Mouse (Mus musculus): Measurements from ENCODE around the gene Slamf9.
A peak's percentile ranks its signal among the peaks of the same experiment; 100 is the strongest.

Slamf9 gene

DNA sequence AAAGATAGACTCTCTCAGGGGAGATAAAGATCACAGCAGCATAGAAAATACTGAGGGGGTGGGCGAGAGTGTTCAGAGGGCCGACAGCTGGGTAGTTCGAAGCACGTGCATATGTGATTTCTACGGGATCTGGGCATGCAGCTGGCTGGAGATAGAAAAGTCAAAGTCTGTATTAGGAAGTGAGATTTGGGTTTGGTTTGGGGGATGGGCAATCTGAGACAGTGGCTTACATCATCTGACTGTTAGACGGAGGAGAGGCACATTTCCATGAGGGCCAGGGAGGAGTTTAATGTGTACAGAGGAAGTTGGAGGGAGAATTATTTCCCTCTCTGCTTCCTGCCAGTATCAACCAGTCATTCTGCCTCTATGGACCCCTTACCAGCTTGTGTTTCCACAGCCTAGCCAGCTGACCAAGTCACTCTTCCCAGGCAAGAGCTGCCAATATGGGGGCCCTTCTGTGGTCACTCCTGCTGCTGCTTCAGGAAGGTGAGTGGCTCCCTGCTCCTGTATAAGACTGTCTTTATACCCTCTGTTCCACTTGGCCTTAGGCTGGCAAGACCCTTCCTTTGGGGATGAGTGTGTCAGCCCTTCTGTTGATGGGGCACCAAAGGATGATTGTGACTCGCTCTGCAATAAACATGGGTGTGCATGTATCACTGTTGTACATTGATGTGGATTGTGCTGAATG lies at the start of gene Slamf9:
Slamf9 (plus strand) TSS at position 305 of the 688 bp plus-strand sequence.
- peak; percentile 60 for DNase-seq (ENCODE audit: low read depth)

DNA sequence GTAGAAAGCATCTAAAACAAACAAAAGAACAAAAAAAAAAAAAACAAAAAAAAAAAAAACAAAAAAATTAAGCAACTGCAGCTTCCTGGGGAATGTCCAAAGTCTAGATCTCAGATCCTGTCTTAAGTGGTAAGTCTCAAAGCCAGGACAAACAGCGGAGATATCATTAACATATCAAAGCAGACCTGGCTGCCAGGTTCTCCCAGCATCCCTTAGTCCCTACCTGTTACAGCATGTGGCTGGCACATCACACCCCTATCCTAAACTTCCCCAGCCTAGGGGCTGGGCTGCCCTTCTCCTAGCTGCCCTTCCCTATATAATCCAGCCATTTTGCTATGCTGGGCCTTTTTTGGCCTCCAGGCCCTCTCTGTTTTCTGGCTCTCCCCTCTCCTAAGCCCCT lies 48.7 kb upstream of the Slamf9 start:
- DNase-seq (ENCODE audit: low read depth) = no peak

DNA sequence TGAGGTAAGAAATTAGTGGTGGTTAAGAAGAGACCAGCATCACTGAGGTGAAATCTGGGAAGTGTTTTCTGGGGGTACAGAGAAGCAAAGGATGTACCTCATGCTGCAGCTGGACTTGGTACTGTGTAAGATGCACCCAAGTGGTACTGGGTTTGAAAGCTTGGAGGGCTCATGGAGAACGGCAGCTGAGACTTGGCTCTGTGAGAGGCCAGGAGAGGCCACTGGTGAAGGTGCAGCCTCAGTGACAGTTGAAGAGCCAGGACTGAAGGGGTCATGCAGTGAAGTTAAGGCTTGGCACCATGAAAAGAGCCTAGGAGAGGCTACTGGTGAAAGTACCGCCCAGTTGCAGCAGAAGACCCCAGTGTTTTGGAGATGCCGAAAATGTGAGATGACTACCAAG lies 47.3 kb upstream of the Slamf9 start:
- DNase-seq (ENCODE audit: low read depth) = no peak

DNA sequence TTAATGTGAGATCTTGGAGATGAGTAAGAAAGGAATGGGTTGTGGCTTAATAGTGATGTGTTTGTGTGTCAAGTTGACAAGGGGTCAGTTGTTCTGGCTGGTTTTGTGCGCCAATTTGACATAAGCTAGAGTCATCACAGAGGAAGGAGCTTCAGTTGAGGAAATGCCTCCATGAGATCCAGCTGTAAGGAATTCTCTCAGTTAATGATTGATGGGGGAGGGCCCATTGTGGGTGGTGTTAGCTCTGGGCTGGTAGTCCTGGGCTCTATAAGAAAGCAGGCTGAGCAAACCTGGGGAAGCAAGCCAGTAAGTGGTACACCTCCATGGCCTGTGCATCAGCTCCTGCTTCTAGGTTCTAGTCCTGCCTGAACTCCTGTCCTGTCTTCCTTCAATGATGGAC lies 46.5 kb upstream of the Slamf9 start:
- DNase-seq (ENCODE audit: low read depth) = no peak

DNA sequence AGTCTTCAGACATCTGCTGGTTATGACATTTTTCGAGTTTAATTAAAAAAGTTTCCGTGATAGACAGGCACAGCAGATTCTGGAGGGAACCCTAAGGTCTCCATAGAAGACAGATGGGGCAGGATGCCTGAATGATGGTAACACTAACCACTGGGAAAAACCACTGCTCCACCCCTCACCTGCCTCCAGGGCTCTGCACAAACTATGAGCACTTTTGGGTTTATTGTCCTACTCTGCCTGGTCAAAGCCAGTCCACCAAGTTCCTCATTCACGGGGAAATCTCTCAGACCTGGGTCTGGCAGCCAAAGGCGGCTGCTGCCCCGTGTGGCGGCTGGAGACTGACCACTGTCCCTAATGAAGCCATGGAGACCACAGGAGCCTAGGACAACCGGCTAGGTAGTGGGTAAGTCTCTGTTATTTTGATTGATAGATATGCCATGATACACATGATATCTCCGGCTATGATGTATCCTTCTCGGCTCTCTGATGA lies 44.4 kb upstream of the Slamf9 start:
- no peak for DNase-seq (ENCODE audit: low read depth)

DNA sequence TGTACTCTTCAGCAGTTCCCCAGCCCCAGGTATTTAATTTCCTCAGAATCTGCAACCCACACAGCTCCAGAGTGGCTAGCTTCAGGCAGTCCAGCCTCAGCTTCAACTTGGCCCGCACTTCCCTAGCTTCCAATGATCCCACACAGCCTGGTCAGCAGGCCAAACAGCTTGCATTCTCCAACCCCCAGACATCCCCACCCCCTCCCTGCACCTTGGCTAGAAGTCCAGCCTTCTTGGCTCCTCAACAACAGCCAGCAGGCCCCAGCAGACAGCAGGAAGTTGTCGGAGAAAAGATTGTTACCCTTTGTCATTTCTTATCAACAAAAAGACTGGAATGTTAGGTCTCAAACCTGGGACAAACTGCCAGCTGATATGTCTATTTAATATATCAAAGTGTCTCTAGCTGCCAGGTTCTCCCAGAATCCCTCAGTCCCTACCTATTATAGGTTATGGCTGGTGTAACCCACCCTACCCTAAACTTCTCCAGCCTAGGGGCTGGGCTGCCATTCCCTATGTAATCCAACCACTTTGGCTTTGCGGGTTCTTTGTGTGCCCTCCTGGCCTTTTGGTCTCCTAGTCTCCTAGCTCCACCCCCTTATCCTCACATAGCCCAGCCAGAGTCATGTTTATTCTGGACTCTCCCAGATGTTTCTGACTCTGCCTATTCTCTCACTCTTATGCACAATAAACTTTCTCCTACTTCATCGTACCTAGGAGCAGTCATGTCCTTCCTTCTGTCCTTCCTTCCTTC lies 43.1 kb upstream of the Slamf9 start:
- no peak for DNase-seq (ENCODE audit: low read depth)

DNA sequence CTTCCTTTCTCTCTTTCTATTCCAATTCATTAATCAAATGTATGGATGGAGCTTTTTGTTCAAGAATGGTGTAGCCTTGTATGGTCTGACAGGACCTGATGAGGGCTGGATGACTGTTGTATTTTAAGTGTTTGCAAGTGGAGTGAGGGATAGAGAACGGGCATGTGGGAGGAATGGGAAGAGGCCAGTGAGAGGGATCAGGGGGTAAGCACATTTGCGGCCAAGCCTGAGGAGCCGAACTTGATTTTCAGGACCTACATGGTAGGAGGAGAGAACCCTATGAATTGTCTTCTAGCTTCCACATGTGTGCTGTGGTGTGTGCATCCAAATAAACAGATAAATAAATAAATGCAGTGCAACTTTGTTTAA lies 42.6 kb upstream of the Slamf9 start:
- no peak for DNase-seq (ENCODE audit: low read depth)

DNA sequence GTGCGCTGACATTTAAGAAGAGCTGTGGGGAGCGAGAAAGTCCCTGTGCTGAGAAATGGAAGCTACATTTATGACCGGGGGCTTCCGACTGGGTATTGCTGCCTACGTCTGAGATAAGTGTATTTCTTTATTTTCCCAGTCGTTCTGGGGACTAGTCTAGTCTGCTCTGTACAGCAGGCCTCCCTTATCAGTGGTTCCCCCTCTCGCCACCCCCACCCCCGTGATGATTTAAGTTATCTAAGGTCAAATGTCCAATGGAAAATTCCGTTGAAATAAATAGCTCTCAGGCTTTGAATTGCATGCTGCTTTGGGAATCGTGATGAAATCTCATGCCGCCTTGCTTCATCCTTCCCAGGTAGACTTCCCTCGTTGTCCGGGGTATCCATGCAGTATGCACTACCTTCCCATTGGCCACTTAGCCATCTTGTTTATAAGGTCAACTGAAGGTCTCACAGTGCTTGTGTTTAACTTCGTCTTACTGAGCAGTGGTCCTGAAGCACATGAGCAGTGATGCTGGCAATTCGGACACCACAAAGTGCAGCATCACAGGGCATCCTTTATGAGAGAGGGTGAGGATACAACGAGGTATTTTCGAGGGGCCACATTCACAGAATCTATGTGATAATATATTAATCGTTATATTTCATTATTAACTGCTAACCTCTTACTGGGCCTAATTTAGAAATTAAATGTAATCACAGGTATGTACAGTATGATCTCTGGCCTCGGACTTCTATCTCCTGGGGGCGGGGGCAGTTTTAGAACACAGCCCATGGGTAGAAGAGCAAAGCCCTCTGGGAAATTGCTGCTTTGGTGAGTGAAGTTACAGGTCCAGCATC lies 41.9 kb upstream of the Slamf9 start:
- no peak for DNase-seq (ENCODE audit: low read depth)

DNA sequence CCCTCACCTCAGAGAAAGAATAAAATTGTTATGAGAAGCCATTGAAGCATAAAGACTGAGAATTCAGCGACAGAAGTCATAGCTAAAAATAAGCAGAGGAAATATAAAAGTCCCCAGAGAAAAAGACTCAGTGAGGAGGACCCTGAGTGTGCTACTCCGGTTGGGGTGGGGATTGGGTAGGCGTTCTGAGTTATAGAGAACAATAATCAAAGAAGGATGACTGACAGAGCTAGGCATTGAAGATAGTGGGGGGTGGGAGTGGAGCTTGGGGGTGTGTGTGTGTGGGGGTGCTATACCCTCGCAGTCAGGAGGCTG lies 41.4 kb upstream of the Slamf9 start:
- DNase-seq (ENCODE audit: low read depth) = no peak

DNA sequence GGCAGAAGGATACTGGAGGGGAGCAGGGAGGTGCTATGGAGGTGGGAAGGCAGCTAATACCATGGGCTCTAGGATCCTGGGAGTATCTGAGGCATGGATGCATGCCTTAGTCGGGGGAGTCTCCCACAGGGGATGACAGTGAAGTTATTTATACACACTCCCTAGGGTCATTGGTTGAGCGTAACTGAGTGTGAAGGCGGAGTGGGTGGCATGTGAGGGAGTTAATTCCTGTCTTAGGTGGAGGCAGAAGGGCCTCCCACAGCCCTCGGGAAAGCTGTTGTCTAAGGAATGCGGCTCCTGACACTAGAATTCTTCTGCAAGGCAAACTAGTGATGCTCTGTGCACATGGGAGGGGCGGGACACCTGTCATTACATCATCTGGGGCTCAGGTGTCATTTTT lies 38.4 kb upstream of the Slamf9 start:
- no peak for DNase-seq (ENCODE audit: low read depth)

DNA sequence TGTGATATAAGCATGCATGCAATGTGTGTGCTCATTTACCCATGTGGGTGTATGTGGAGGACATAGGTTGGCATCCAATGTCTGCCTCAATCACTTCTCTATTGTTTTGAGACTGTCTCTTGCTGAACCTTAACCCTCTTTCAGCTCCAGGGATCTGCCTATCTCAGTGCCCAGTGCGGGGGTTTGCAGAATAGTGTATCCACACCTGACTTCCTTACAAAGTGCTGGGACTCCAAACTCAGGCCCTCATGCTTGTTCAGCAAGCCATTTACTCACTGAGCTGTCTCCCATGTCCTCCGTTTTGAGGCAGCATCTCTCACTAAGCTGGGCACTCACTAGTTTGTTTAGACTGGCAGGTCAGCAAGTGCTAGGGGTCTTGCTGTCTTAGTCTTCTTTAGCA lies 36.5 kb upstream of the Slamf9 start:
- DNase-seq (ENCODE audit: low read depth) = no peak

DNA sequence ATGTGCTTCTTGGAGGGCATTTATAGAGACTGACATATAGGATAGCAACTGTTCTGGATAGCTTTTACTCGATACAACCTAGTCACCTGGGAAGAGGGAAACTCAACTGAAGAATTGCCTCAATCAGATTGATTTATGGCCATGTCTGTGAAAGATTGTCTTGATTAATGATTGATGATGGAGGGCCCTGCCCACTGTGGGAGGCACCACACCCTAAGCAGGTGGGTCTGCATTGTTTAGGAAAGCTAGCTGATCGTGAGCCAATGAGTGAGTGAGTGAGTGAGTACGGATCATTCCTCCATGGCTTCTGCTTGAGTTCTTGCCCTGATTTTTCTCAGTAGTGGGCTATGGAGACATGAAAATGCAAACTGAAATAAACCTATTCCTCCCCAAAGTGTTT lies 34.6 kb upstream of the Slamf9 start:
- DNase-seq (ENCODE audit: low read depth) = no peak

DNA sequence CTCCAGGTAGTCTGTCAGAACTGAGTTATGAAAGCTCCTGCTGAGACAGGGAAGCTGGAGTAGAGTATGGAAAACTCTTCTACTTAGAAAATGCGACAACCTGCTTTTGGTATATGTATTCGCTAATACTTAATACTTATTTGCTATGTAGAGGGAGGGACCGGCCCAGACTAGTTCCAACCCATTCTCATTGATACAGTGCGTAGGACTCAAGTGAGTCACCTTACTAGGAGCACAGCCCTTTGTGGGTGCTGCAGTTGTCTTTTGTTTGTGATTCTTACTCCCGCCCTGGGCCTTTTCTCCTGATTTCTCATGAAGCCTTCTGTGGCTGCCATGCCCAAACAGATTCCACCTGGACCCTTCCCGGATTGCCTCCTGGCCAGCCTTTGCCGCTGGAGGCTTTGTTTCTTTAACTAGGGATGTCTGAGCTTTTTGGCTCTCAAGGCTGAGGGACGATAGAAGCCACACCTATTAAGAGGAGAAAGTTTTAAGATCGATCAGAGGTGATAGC lies 33.2 kb upstream of the Slamf9 start:
- DNase-seq (ENCODE audit: low read depth) = no peak

DNA sequence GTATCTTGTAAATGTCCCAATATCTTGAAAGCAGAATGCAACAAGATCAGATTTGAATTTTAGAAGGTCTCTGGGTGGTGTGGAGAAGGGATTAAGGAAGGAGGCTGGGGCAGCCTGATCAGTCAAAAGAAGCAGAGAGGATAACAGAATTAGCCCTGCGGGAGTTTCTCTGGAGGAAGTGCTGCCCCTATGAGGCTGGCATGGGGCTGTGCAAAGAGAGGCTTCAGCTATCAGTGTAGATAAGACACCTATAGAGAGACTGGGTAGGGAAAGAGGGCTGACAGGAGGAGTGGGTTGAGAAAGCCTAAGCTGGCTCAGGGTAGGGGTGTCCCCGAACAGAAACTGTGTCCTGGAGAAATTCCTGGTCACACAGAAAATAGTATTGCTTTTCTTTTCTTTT lies 24.9 kb upstream of the Slamf9 start:
- peak; percentile 9 for DNase-seq (ENCODE audit: low read depth)

DNA sequence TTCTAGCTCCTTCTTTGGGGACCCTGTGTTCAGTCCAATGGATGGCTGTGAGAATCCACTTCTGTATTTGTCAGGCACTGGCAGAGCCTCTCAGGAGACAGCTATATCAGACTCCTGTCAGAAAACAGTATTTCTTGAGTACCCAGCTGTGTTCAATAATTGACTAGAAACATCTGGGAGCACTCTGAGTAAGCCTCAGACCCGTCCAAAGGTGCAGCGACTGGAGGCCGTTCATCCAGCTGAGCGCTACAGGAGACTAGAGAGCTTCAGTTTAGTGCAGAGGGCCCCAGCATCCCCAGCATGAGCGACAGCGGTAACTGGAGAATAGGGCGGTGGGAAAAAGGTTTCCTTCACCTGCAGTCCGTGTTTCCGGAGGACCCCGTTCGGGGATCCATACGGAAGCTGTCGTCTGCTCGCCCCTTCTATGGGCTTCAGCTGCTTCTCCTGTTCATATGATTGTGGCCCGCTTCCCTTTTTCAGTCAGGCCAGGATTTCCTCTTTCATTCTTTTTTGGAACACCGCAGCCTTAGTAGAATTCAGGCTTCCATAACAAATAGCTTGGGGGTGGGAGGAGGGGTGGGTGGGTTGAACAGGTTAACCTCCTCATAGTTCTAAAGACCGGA lies 24.2 kb upstream of the Slamf9 start:
- no peak for DNase-seq (ENCODE audit: low read depth)

DNA sequence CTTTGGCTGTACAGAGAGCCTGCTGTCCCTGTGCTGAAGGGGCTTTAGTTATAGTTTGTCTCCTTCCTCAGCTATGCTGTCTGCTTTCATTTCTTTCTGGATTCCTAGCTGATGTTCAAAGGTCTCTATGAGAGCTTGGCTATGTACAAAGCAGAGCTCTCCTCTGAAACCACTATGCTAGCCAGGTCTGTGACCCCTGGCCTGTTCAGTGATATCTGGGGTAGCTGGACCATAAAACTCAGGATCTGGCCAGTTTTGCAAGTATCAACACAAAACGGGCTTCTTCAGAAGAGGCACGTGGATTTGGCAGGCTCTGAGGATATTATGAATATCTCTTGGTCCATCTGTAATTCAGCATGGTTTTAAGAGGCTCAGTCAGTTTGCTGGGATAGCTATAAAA lies 22.2 kb upstream of the Slamf9 start:
- DNase-seq (ENCODE audit: low read depth) = no peak

DNA sequence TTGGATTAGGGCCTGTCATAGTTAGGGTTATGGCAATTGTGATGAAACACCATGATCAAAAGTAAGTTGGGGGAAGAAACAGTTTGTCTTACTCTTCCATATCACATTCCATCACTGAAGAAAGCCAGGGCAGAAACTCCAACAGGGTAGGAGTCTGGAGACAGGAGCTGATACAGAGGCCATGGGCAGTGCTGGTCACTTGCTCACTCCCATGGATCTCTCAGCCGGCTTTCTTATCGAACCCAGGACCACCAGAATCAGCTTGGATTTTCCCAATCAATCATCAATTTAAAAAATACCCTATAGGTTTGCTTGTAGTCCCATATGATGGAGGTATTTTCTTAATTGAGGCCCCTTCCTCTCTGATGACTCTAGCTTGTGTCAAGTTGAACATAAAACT lies 21.3 kb upstream of the Slamf9 start:
- no peak for DNase-seq (ENCODE audit: low read depth)

DNA sequence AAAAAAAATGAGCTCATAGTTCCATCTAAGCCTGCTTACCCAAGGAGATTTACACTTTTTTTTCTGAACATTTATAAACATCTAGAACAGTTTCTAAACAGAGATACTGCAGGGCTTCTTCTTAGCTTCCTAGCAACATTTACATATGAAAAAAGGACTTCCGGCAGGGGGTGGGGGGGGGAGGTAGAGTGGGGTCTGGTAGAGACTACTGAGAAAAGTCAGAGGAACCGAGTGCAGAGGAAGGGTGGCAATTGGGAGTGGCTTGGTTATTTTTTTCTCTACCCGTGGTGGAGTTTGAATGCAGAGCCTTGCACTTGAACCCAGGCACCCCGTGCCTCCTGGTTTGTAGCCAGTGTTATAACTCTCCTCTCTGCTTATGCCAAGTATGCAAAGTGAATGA lies 19.7 kb upstream of the Slamf9 start:
- DNase-seq (ENCODE audit: low read depth) = peak; percentile 15

DNA sequence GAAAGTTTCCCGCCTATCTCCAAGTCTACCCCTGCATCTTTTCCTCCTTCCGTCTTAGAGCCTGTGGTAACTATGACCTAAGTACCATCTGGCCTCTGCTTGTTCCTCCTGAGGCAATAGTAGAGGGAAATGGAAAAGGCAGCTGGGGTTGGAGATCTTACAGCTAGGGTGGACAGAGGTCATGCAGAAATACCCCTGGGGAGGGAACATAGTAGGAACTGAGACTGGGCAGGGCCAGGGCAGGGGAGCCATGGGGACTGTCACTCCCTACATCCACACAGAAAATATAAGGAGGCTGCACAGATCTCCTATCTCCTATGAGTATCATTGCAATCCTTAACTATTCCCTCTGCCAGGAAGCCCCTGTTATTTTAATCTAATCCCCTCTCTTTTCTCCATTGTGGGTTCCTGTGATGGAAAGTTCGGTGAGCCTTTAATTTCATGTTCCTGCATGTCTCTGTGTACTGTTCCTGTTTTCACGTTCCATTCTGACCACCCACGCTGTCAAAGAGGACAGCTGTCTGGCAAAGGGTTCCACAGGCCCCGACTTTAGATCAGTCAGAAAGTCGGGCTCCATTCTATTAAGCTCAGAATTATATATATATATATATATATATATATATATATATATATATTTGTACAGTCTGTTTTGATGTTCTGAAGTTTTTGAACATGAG lies 19.0 kb upstream of the Slamf9 start:
- peak; percentile 8 for DNase-seq (ENCODE audit: low read depth)

DNA sequence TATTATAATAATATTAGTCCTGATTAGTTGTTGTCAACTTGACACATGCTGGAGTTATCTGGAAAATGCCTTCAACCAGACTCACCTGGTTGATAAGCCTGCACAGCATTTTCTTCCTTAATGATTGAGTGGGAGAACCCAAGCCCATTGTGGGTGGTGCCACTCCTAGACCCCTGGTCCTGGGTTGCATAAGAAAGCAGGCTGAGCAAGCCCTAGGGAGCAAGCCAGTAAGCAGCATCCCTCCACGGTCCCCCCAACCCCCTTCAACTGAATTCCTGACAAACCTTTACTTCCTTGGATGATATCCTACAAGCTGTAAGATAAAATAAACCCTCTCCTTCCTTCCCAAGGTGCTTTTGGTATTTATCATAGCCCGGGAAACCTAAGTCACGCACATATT lies 18.0 kb upstream of the Slamf9 start:
- no peak for DNase-seq (ENCODE audit: low read depth)

DNA sequence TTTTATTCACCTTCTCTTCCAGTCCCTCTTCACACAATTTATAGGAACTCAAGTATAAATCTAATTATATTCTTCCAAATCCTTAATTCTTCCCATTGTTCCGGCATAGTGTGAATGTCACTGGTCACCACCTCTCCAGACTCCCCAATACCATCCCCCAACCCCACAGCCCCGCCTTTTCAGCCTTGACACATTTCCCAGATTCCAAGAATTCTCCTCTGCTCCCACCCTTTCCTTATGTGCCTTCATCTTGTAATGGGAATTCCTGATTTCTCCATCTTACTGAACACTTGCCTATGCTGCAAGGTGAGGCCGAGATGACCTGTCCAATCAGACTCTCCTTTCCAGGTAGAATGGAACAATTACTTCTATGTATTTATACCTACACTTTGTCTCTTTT lies 17.1 kb upstream of the Slamf9 start:
- DNase-seq (ENCODE audit: low read depth) = no peak

DNA sequence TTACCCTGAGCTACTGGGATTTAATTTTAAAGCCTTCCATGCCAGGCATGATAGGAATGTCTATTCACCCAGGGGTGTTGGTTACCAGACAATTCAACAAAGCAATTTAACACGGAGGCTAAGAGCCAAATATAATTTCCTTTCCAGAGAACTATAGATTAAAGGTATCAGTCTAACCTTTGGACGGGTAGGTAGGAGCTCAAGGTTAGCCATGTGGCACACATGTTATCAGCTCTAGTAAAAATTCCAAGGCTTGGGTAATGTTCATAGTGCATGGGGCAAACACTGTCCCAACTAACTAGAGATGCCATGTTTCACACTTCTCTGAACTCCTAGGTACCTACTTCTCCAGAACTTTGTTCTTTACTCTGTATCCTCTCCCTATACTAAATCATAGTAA lies 13.6 kb upstream of the Slamf9 start:
- no peak for DNase-seq (ENCODE audit: low read depth)

Data from 416B (cell line).